Mouse (Mus musculus): ENCODE measurements around the gene Schip1. TPM values are rescaled to one million over a fixed set of nuclear protein-coding genes. Genes with fewer than 3 reads are reported as not detected.

Schip1 gene
- polyA plus RNA-seq, 1 experiment from 2014 or later, result 43.8 TPM

DNA sequence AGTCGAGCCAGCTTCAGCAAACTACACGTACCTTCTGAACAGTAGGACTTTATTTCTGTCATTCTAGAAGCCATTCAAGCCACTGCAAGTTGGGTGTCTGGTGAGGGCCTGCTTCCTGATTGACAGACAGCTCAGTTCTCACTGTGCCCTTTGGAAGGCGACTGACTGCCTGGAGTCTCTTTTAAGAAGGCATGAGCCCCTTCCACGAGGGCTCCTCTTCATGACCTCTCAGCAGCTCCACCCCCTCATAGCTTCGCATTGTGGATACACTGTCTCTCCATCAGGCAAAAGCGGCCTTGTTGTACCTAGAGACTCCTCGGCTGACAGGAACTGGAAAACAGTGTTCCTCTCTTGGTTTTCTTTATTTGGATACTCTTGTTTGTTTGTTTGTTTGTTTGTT, 504.1 kb downstream of the Schip1 start:
- Histone ChIP-seq H3K4me3 (ENCODE audit: low read depth, low read length) (no peak overlapping the region), H3K36me3 (ENCODE audit: insufficient read depth) (no peaks in the 10 kb centered on the region), H3K27ac (ENCODE audit: low read depth) (no peak overlapping the region), H3K9ac (no peak overlapping the region), H3K9me3 (ENCODE audit: low read depth, low read length) (no peaks in the 10 kb centered on the region), H3K27me3 (ENCODE audit: insufficient read depth, low read length) (no peaks in the 10 kb centered on the region), H3K4me2 (no peak overlapping the region), H3K4me1 (ENCODE audit: insufficient read depth) (0 out of 2 replicates have a peak, but pooled peaks cover 5% of the 10 kb centered on the region)
- no peak for TF ChIP-seq CTCF (IDR thresholded peaks at IDR 0.05; ENCODE audit: low read depth)
- ATAC-seq (ENCODE audit: insufficient read depth) (no peak), DNase-seq (no peak)
- 47% methylated on average over 7 of the region's 7 CpGs for WGBS

DNA sequence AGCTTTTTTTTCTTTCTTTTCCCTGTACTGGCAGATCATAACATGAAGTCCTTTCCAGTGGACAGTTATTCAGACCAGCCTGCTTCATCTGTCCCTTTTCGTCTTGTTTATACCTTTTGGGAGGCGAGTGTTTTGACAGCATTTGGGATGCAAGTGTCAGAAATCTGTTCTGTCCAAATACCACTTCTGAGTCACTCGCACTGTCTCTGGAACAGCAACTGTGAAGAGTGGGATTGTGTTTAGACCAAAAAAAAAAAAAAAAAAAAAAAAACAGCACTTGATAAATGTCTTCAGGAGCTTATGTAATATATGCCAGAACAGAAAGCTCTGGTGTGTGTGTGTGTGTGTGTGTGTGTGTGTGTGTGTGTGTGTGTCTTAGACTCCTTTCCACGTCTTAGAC, 505.7 kb downstream of the Schip1 start:
- H3K27ac ChIP-seq (ENCODE audit: low read depth), result no peak overlapping the region
- no peak for ATAC-seq (ENCODE audit: insufficient read depth)
- no peak overlapping the region for H3K4me3 ChIP-seq (ENCODE audit: low read depth, low read length)
- H3K27me3 ChIP-seq (ENCODE audit: insufficient read depth, low read length), result no peaks in the 10 kb centered on the region
- DNase-seq, result no peak
- no peaks in the 10 kb centered on the region for H3K9me3 ChIP-seq (ENCODE audit: low read depth, low read length)
- H3K4me1 ChIP-seq (ENCODE audit: insufficient read depth), result peaks cover 11% of the 10 kb centered on the region; the same call in 1 of the 2 replicates
- no peak overlapping the region for H3K9ac ChIP-seq
- TF ChIP-seq CTCF (IDR thresholded peaks at IDR 0.05; ENCODE audit: low read depth), result no peak
- no peak overlapping the region for H3K4me2 ChIP-seq
- H3K36me3 ChIP-seq (ENCODE audit: insufficient read depth), result no peaks in the 10 kb centered on the region
- 57% methylated on average over 4 of the region's 4 CpGs for WGBS

GRCm38 (mm10) chr3:68572249-68573225, 507.9 kb downstream of the Schip1 start:
- Histone ChIP-seq H3K4me1 (ENCODE audit: insufficient read depth) (peaks cover 28% of the 10 kb centered on the region), H3K9ac (0 out of 2 replicates have a peak overlapping the region, but pooled peaks have one; percentile 17), H3K36me3 (ENCODE audit: insufficient read depth) (no peaks in the 10 kb centered on the region), H3K4me2 (peak overlapping the region; percentile 57), H3K27ac (ENCODE audit: low read depth) (peak overlapping the region; percentile 48), H3K4me3 (ENCODE audit: low read depth, low read length) (peak overlapping the region; percentile 26), H3K27me3 (ENCODE audit: insufficient read depth, low read length) (no peaks in the 10 kb centered on the region), H3K9me3 (ENCODE audit: low read depth, low read length) (no peaks in the 10 kb centered on the region)
- ATAC-seq (ENCODE audit: insufficient read depth), result peak; percentile 38
- 18% methylated on average over 28 of the region's 28 CpGs for WGBS
- DNase-seq, result peak; percentile 70
- TF ChIP-seq CTCF (IDR thresholded peaks at IDR 0.05; ENCODE audit: low read depth), result no peak

DNA sequence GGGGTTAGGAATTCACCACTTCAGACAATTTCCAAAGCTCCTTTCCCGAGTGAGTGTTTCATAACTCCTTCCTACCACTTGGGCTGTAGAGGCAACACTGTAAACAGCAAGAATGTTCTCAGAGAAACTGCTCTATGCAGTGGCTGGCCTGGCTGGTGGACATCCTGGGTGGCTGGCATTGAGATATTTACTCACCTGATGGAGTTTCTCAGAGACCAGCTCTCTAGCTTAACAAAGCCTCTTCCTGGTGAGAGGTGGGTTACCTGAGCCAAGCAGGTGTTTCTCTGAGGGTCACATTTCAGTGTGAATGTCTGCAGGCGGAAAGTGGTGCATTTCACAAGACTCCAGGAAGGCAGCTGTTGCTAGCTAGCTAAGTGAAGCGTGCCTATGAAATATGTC, 508.6 kb downstream of the Schip1 start:
- H3K9me3 ChIP-seq (ENCODE audit: low read depth, low read length), result no peaks in the 10 kb centered on the region
- ATAC-seq (ENCODE audit: insufficient read depth) (0 out of 2 replicates have a peak, but pooled peaks have one; percentile 28), DNase-seq (peak; percentile 47)
- peak overlapping the region; percentile 48 for H3K27ac ChIP-seq (ENCODE audit: low read depth)
- WGBS, result 56% methylated on average over 3 of the region's 3 CpGs
- H3K4me2 ChIP-seq, result 0 out of 2 replicates have a peak overlapping the region, but pooled peaks have one; percentile 57
- no peak for TF ChIP-seq CTCF (IDR thresholded peaks at IDR 0.05; ENCODE audit: low read depth)
- H3K9ac ChIP-seq, result no peak overlapping the region
- no peaks in the 10 kb centered on the region for H3K36me3 ChIP-seq (ENCODE audit: insufficient read depth)
- peaks cover 28% of the 10 kb centered on the region for H3K4me1 ChIP-seq (ENCODE audit: insufficient read depth)
- H3K27me3 ChIP-seq (ENCODE audit: insufficient read depth, low read length), result no peaks in the 10 kb centered on the region
- no peak overlapping the region for H3K4me3 ChIP-seq (ENCODE audit: low read depth, low read length)

- Histone ChIP-seq H3K27me3 (ENCODE audit: insufficient read depth, low read length) (no peaks in the 10 kb centered on the region), H3K4me2 (peak overlapping the region; percentile 40; the same call in 1 of the 2 replicates), H3K36me3 (ENCODE audit: insufficient read depth) (no peaks in the 10 kb centered on the region), H3K9ac (no peak overlapping the region), H3K4me3 (ENCODE audit: low read depth, low read length) (no peak overlapping the region), H3K27ac (ENCODE audit: low read depth) (peak overlapping the region; percentile 48), H3K4me1 (ENCODE audit: insufficient read depth) (peaks cover 28% of the 10 kb centered on the region), H3K9me3 (ENCODE audit: low read depth, low read length) (no peaks in the 10 kb centered on the region)
- DNase-seq (no peak), ATAC-seq (ENCODE audit: insufficient read depth) (no peak)
- WGBS, result 41% methylated on average over 8 of the region's 8 CpGs
- no peak for TF ChIP-seq CTCF (IDR thresholded peaks at IDR 0.05; ENCODE audit: low read depth)
These were observed 509.5 kb downstream of the Schip1 start for GRCm38 (mm10) chr3:68574097-68574496.

DNA sequence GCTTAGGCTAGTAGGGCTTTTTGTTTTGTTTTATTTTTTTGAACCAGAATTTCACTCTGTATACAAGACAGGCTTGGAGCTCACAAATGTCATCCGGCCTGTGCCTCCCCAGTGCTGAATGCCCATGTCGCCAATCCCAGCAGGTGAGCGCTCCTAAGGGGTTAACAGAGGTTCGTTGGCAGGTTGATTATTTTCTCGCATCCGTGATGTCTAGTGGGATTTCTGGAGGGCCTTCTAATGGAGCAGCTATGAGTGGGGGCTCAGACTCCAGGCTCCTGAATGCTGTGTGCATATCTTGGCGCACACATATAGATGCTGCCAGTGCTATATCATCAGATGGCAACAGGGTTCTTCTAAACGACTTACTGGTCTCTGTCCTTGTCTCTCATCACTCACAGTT, 510.0 kb downstream of the Schip1 start:
- DNase-seq (no peak), ATAC-seq (ENCODE audit: insufficient read depth) (no peak)
- H3K9me3 ChIP-seq (ENCODE audit: low read depth, low read length), result no peaks in the 10 kb centered on the region
- no peaks in the 10 kb centered on the region for H3K27me3 ChIP-seq (ENCODE audit: insufficient read depth, low read length)
- H3K36me3 ChIP-seq (ENCODE audit: insufficient read depth), result no peaks in the 10 kb centered on the region
- H3K4me2 ChIP-seq, result peak overlapping the region; percentile 7; the same call in 1 of the 2 replicates
- no peak overlapping the region for H3K4me3 ChIP-seq (ENCODE audit: low read depth, low read length)
- 64% methylated on average over 8 of the region's 8 CpGs for WGBS
- no peak for TF ChIP-seq CTCF (IDR thresholded peaks at IDR 0.05; ENCODE audit: low read depth)
- no peak overlapping the region for H3K27ac ChIP-seq (ENCODE audit: low read depth)
- no peak overlapping the region for H3K9ac ChIP-seq
- peaks cover 28% of the 10 kb centered on the region for H3K4me1 ChIP-seq (ENCODE audit: insufficient read depth)

Measured in lung, embryonic 14.5 days (tissue).